36 mouse cellular contexts compared by ENCODE assay signal in the genomic region with DNA sequence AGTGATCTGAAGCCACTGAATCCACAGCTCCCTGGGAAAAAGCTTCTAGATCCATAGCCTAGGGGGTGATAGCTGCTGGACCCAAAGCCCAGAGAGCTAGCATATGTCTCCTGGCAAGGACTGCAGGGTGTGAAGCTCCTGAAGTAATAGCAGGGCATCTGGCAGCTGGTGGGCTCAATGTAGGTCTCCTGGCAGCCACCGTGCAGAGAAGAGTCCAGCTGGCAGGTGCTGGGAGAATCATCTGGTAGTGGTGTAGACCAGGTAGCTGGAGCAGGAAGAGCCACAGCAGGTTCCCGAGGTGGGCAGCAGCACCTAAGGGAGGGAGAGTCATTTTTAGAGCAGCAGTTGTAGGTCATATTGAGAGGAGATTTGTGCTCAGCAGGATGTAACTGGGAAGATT. TPM values are rescaled to one million over a fixed set of nuclear protein-coding genes. Genes with fewer than 3 reads are reported as not detected.
DNase-seq lines count a peak whose midpoint lies in the region; ATAC-seq and TF ChIP-seq lines count a peak whose summit lies in the region.
"Had no signal": no experiment of that assay in that cellular context is flagged by ENCODE, and none has a peak within 500 bp of the region (broad histone marks: within the 10 kb centered on the region; RNA-seq: fewer than 3 reads in every experiment).

Gene Gm20741 (minus strand): TSS at position 394 of the 400 bp plus-strand sequence.

- ATAC-seq in hindbrain, postnatal 0 days: 0 out of 2 replicates have a peak, but pooled peaks have one; percentile 24
- ATAC-seq in megakaryocyte progenitor cell, adult 5-6 weeks (replicated peaks; ENCODE audit: poor library complexity): no peak
- ATAC-seq: forebrain, embryonic 13.5 days; midbrain, embryonic 16.5 days; Patski had no signal

- H3K36me3 ChIP-seq in hindbrain, postnatal 0 days (ENCODE audit: insufficient read depth, low read length): no peaks in the 10 kb centered on the region
- H3K36me3 ChIP-seq in hindbrain, embryonic 10.5 days: no peaks in the 10 kb centered on the region
- H3K36me3 ChIP-seq: G1E; heart, embryonic 12.5 days; kidney, embryonic 15.5 days; neural tube, embryonic 15.5 days had no signal

- H3K27me3 ChIP-seq in hindbrain, postnatal 0 days (ENCODE audit: insufficient read depth, low read length): no peaks in the 10 kb centered on the region
- no peaks in the 10 kb centered on the region for H3K27me3 ChIP-seq in hindbrain, embryonic 10.5 days (ENCODE audit: insufficient read depth, poor library complexity, severe bottlenecking)
- H3K27me3 ChIP-seq: CH12.LX; forebrain, embryonic 13.5 days; heart, embryonic 12.5 days; kidney, embryonic 15.5 days; neural tube, embryonic 15.5 days; Patski had no signal

- DNase-seq in hindbrain, postnatal 0 days (ENCODE audit: low spot score): peak; percentile 27
- DNase-seq in hindbrain, embryonic 10.5 days (ENCODE audit: low spot score): no peak
- DNase-seq in brain, embryonic 14.5 days (ENCODE audit: low read depth): peak; percentile 3
- DNase-seq in cerebellum, adult 8-10 months: peak; percentile 40
- DNase-seq in cerebellum, postnatal 36 days: peak; percentile 51 to 54
- DNase-seq in heart, adult 18-20 months: no peak
- DNase-seq: adrenal gland, postnatal 36 days; gastrocnemius, postnatal 14 days; heart, adult 11 months; heart, postnatal 10 days; kidney, adult 11 months; kidney, postnatal 36 days; liver; lung, postnatal 4 days; right cerebral cortex, adult 18-20 months; thymus, adult 2 months; thymus, postnatal 4 days had no signal

- 62% methylated on average over 2 of the region's 2 CpGs for WGBS in hindbrain, postnatal 0 days
- WGBS in hindbrain, embryonic 10.5 days: 87% methylated on average over 2 of the region's 2 CpGs

- no peaks in the 10 kb centered on the region for H3K9me3 ChIP-seq in hindbrain, postnatal 0 days (ENCODE audit: low read length)
- no peaks in the 10 kb centered on the region for H3K9me3 ChIP-seq in hindbrain, embryonic 10.5 days
- H3K9me3 ChIP-seq: forebrain, embryonic 13.5 days; heart, embryonic 12.5 days; kidney, embryonic 15.5 days; neural tube, embryonic 15.5 days had no signal

- H3K27ac ChIP-seq in hindbrain, postnatal 0 days: no peak within 1 kb of the TSS
- no peak within 1 kb of the TSS for H3K27ac ChIP-seq in hindbrain, embryonic 10.5 days
- H3K27ac ChIP-seq: forebrain, embryonic 13.5 days; kidney, embryonic 15.5 days; neural tube, embryonic 15.5 days had no signal

- H3K4me1 ChIP-seq in hindbrain, postnatal 0 days (ENCODE audit: insufficient read depth, low read length): no peaks in the 10 kb centered on the region
- no peaks in the 10 kb centered on the region for H3K4me1 ChIP-seq in hindbrain, embryonic 10.5 days (replicated peaks)
- H3K4me1 ChIP-seq: forebrain, embryonic 13.5 days; heart, embryonic 12.5 days; kidney, embryonic 15.5 days; neural tube, embryonic 15.5 days had no signal

- no peak within 1 kb of the TSS for H3K4me3 ChIP-seq in hindbrain, postnatal 0 days (ENCODE audit: low read length)
- H3K4me3 ChIP-seq in hindbrain, embryonic 10.5 days: no peak within 1 kb of the TSS
- H3K4me3 ChIP-seq: erythroblast, embryonic 14.5 days; forebrain, embryonic 13.5 days; heart, embryonic 12.5 days; kidney, embryonic 15.5 days; neural tube, embryonic 15.5 days had no signal

- TF ChIP-seq CTCF in hindbrain, postnatal 0 days (IDR thresholded peaks at IDR 0.05; ENCODE audit: low read depth): no peak
- no peak for TF ChIP-seq CTCF in brain, embryonic 14.5 days (IDR thresholded peaks at IDR 0.05; ENCODE audit: borderline replicate concordance, extremely low read depth, insufficient read depth, insufficient read length)

- TF ChIP-seq POLR2A in brain, embryonic 14.5 days (IDR thresholded peaks at IDR 0.05; ENCODE audit: borderline replicate concordance, extremely low read depth, insufficient read depth, insufficient read length, poor library complexity, severe bottlenecking): no peak

- H3K9ac ChIP-seq in hindbrain, postnatal 0 days (replicated peaks; ENCODE audit: low read length): no peak within 1 kb of the TSS
- H3K9ac ChIP-seq: forebrain, embryonic 13.5 days; heart, embryonic 12.5 days; kidney, embryonic 15.5 days; neural tube, embryonic 15.5 days had no signal

- no peak within 1 kb of the TSS for H3K4me2 ChIP-seq in hindbrain, postnatal 0 days (ENCODE audit: low read depth, low read length)
- H3K4me2 ChIP-seq: forebrain, embryonic 13.5 days; heart, embryonic 12.5 days; kidney, embryonic 15.5 days; neural tube, embryonic 15.5 days had no signal

RNA-seq across cellular contexts. Expression of gene Gm20741, which starts in this region (rescaled TPM):
- total RNA-seq in hindbrain, postnatal 0 days (2014; rRNA removed): not detected in 2 replicates
- polyA plus RNA-seq in hindbrain, postnatal 0 days (2015; fragmentation: Nextera tagmentation; extraction: Ambion mirVana): not detected in 2 replicates
- not detected in 2 replicates for polyA plus RNA-seq in hindbrain, embryonic 10.5 days (2016; fragmentation: Nextera tagmentation; extraction: Ambion mirVana)
- polyA plus RNA-seq in brain, embryonic 14.5 days (2012; rRNA removed): not detected in 2 replicates
- not detected for total RNA-seq in heart, adult 18-20 months (2021)
- not detected in 2 replicates for total RNA-seq in megakaryocyte progenitor cell, adult 5-6 weeks (2015)
- total RNA-seq in megakaryocyte progenitor cell, adult 5-6 weeks (2017): not detected in 2 replicates
- total RNA-seq: adrenal gland, adult 18-20 months; adrenal gland, postnatal 36 days; CH12.LX; G1E; gastrocnemius, postnatal 14 days; heart, postnatal 10 days; layer of hippocampus, adult 8-10 months; left cerebral cortex, postnatal 25 days had no signal
- polyA plus RNA-seq: cortical plate, adult 2 months; embryonic facial prominence, embryonic 11.5 days; erythroblast, embryonic 14.5 days; forebrain, embryonic 13.5 days; G1E; heart, embryonic 12.5 days; hindbrain, embryonic 11.5 days; kidney, embryonic 15.5 days; liver, embryonic 16.5 days; lung, embryonic 16.5 days; midbrain, embryonic 16.5 days; neural tube, embryonic 15.5 days; Patski; stomach, embryonic 16.5 days; thymus, adult 2 months had no signal

Comparison
In these comparisons a context has a peak if more than half of its experiments do, and no peak if none do; other contexts are left out.
1. Peak in DNase-seq and ATAC-seq in hindbrain, postnatal 0 days; RNA of the gene not detected or under 1 TPM.
2. Peak in DNase-seq in brain, embryonic 14.5 days; RNA of the gene not detected or under 1 TPM.
3. DNase-seq: peak in cerebellum, adult 8-10 months (single experiment) and cerebellum, postnatal 36 days (2 of 2); none in hindbrain, embryonic 10.5 days (single experiment) and heart, adult 18-20 months (0 of 2).